Mouse (Mus musculus) gastrocnemius, postnatal 25 days (tissue): ENCODE results near the gene Boll. TPM values are rescaled to one million over a fixed set of nuclear protein-coding genes. Genes with fewer than 3 reads are reported as not detected.
A peak's percentile ranks its signal among the peaks of the same experiment; 100 is the strongest.
"Not testable (repeated sequence)": the region's sequence is repeated elsewhere in the genome, so short reads cannot be mapped to it uniquely, and the experiment has no call there.

Source experiments
- DNase-seq: peaks from one replicate; pipeline ENCODE4 v3.0.0; 2022
- long read RNA-seq, 2 experiments: library from polyadenylated mRNA; stranded (forward); transcript quantifications; one replicate each; pipeline ENCODE4 v2.0.0; 2021
- total RNA-seq, 2 experiments: library from RNA; stranded (reverse); gene quantifications; 1 replicate in 1 of 2; 2 replicates in 1 of 2; pipeline ENCODE4 v1.2.3; 2021

Boll gene
- total RNA-seq: not detected
- long read RNA-seq, experiment 1: 0 reads
- long read RNA-seq, experiment 2: 0 reads

GRCm38 (mm10) chr1:55363044-55363565 is at the start of gene Boll:
Gene Boll (minus strand): TSS chr1:55363469.
- DNase-seq: peak; percentile 35

- no peak for DNase-seq
Measured at GRCm38 (mm10) chr1:55412569-55412968, 49.3 kb upstream of the Boll start.

- no peak for DNase-seq
Measured at GRCm38 (mm10) chr1:55411079-55411478, 47.8 kb upstream of the Boll start.

GRCm38 (mm10) chr1:55410670-55411069 is 47.4 kb upstream of the Boll start:
- no peak for DNase-seq

- no peak for DNase-seq
Measured at GRCm38 (mm10) chr1:55406531-55407375, 43.5 kb upstream of the Boll start.

GRCm38 (mm10) chr1:55406023-55406413 is 42.7 kb upstream of the Boll start:
- DNase-seq: peak; percentile 78

GRCm38 (mm10) chr1:55405272-55406022 is 42.2 kb upstream of the Boll start, which contains the start of gene Plcl1:
Gene Plcl1 (plus strand): TSS chr1:55405921.
- peak; percentile 97 for DNase-seq

- DNase-seq: no peak
Measured at GRCm38 (mm10) chr1:55404439-55404838, 41.2 kb upstream of the Boll start.

GRCm38 (mm10) chr1:55399891-55400290 is 36.6 kb upstream of the Boll start:
- DNase-seq: no peak

GRCm38 (mm10) chr1:55383114-55383773 is 20.0 kb upstream of the Boll start:
- DNase-seq: peak; percentile 55

- DNase-seq: no peak
Measured at GRCm38 (mm10) chr1:55380527-55380926, 17.3 kb upstream of the Boll start.

GRCm38 (mm10) chr1:55372626-55373025 is 9.4 kb upstream of the Boll start:
- DNase-seq: no peak

- peak; percentile 24 for DNase-seq
Measured at GRCm38 (mm10) chr1:55363586-55363985, 317 bp upstream of the Boll start.

GRCm38 (mm10) chr1:55362634-55363033 is 635 bp downstream of the Boll start:
- no peak for DNase-seq

- not testable (repeated sequence) for DNase-seq
Measured at GRCm38 (mm10) chr1:55351914-55352313, 11.4 kb downstream of the Boll start.

GRCm38 (mm10) chr1:55325496-55325895 is 37.8 kb downstream of the Boll start:
- not testable (repeated sequence) for DNase-seq

GRCm38 (mm10) chr1:55301077-55301476 is 62.2 kb downstream of the Boll start:
- DNase-seq: no peak

- DNase-seq: no peak
Measured at GRCm38 (mm10) chr1:55279081-55279480, 84.2 kb downstream of the Boll start.

GRCm38 (mm10) chr1:55265447-55265846 is 97.8 kb downstream of the Boll start:
- no peak for DNase-seq

- DNase-seq: no peak
Measured at GRCm38 (mm10) chr1:55264385-55264784, 98.9 kb downstream of the Boll start.

- DNase-seq: no peak
Measured at GRCm38 (mm10) chr1:55246374-55246773, 116.9 kb downstream of the Boll start.

- no peak for DNase-seq
Measured at GRCm38 (mm10) chr1:55239237-55239636, 124.0 kb downstream of the Boll start.
